Mouse (Mus musculus) layer of hippocampus, postnatal 14 days (tissue): ENCODE results near the gene Vav2. TPM values are rescaled to one million over a fixed set of nuclear protein-coding genes. Genes with fewer than 3 reads are reported as not detected.
A peak's percentile ranks its signal among the peaks of the same experiment; 100 is the strongest.

Experiments
- DNase-seq, 2 experiments: peaks; one replicate each; pipeline ENCODE4 v3.0.0; 2021 to 2022; ENCODE audit warnings: low spot score in 2 of 2, mixed read lengths in 1 of 2
- total RNA-seq, 2 experiments: library from RNA; stranded (reverse); gene quantifications; 2 replicates each; pipeline ENCODE4 v1.2.3; 2021

Vav2 gene
- total RNA-seq, 2 experiments from 2014 or later, result 19.5 to 21.8 TPM

GRCm38 (mm10) chr2:27442708-27443449 lies 16.0 kb upstream of the Vav2 start:
- no peak for DNase-seq

GRCm38 (mm10) chr2:27441767-27442707 lies 15.2 kb upstream of the Vav2 start, which contains the start of gene Brd3os:
TSS of gene Brd3os (plus strand) at chr2:27442324.
- DNase-seq, result peak; percentile 89 to 97

GRCm38 (mm10) chr2:27438281-27438680 lies 11.4 kb upstream of the Vav2 start:
- no peak for DNase-seq

GRCm38 (mm10) chr2:27437876-27438275 lies 11.0 kb upstream of the Vav2 start:
- no peak for DNase-seq

- no peak for DNase-seq
These were observed 5.8 kb upstream of the Vav2 start for GRCm38 (mm10) chr2:27432599-27432998.

GRCm38 (mm10) chr2:27430621-27431020 lies 3.8 kb upstream of the Vav2 start:
- DNase-seq, result peak; percentile 50 to 82

GRCm38 (mm10) chr2:27428071-27428470 lies 1.2 kb upstream of the Vav2 start:
- peak; percentile 89 to 93 for DNase-seq

GRCm38 (mm10) chr2:27426406-27426854 lies 403 bp downstream of the Vav2 start:
- no peak for DNase-seq

GRCm38 (mm10) chr2:27425751-27426405 lies 955 bp downstream of the Vav2 start:
- no peak for DNase-seq

- DNase-seq, result no peak
These were observed 1.6 kb downstream of the Vav2 start for GRCm38 (mm10) chr2:27425161-27425611.

- no peak for DNase-seq
These were observed 3.2 kb downstream of the Vav2 start for GRCm38 (mm10) chr2:27423596-27423995.

- peak; percentile 52 to 74 for DNase-seq
These were observed 5.4 kb downstream of the Vav2 start for GRCm38 (mm10) chr2:27421293-27422068.

GRCm38 (mm10) chr2:27418577-27419070 lies 8.2 kb downstream of the Vav2 start:
- no peak for DNase-seq

GRCm38 (mm10) chr2:27417648-27418153 lies 9.1 kb downstream of the Vav2 start:
- DNase-seq, result no peak

GRCm38 (mm10) chr2:27416425-27416824 lies 10.4 kb downstream of the Vav2 start:
- no peak for DNase-seq

GRCm38 (mm10) chr2:27415060-27415783 lies 11.6 kb downstream of the Vav2 start:
- DNase-seq, result no peak

GRCm38 (mm10) chr2:27413936-27414657 lies 12.7 kb downstream of the Vav2 start:
- no peak for DNase-seq

- DNase-seq, result no peak
These were observed 13.3 kb downstream of the Vav2 start for GRCm38 (mm10) chr2:27413582-27413935.
